Mouse (Mus musculus) lung, postnatal 10 days (tissue): ENCODE data around the gene Shisa6.

Experiments
- DNase-seq: peaks from one replicate; pipeline ENCODE4 v3.0.0; 2021

Shisa6 gene

DNA sequence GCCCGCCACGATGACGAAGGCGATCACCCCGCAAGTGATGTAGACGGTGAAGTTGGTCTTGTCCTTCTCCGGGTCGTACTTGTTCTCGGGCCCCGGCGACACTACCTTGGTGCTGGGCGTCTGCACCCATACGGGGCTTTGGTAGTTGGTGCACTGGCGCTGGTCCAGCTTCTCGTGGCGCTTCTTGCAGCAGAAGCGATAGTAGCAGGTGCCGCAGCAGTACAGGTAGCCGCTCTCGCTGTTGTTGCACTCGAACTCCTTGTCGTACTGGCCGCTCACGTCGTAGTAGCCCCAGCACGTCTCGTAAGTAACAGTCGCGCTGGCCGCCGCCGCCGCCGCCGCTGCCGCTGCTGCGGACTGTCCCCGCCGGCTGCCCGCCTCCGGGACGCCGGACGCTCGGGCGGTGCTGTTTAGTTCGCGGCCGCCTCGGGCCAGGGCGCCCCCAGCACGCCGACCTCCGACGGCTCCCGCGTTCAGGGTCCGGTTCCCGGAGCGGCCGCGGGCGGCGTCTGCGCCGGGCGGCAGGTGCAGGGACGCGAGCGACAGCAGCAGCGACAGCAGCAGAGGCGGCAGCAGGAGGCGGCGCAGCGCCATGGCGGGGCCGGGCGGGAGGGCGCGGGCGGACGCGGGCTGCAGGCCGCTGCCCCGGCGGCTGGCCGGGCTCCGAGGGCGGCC is at the start of gene Shisa6:
TSS of gene Shisa6 (minus strand) at position 594 of the 675 bp plus-strand sequence.
- DNase-seq: no peak

GRCm38 (mm10) chr11:66573888-66574287 is 48.1 kb upstream of the Shisa6 start:
- no peak for DNase-seq

DNA sequence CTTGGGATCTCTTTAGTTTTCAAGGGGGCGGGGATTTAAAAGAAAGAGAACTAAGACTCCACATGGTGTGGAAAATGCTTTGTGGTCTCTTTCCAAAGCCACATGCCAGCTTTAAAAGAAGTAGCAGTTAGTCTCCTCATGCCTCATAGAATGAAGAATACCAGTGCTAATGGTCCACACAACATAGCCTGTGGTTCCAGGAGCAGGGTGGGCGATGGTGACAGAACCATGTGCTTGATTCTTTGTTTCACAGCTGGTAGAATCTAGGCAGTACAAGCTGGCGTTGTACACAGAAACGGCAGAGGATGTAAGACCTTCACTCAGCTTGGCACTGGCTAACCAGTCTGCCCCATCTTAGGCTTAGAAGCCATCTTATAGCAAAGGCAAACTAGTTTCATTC is 43.3 kb upstream of the Shisa6 start:
- DNase-seq: no peak

GRCm38 (mm10) chr11:66568386-66568791 is 42.6 kb upstream of the Shisa6 start:
- DNase-seq: no peak

- no peak for DNase-seq
Observed at GRCm38 (mm10) chr11:66567382-66567781, 41.6 kb upstream of the Shisa6 start.

GRCm38 (mm10) chr11:66562274-66562673 is 36.5 kb upstream of the Shisa6 start:
- DNase-seq: no peak

DNA sequence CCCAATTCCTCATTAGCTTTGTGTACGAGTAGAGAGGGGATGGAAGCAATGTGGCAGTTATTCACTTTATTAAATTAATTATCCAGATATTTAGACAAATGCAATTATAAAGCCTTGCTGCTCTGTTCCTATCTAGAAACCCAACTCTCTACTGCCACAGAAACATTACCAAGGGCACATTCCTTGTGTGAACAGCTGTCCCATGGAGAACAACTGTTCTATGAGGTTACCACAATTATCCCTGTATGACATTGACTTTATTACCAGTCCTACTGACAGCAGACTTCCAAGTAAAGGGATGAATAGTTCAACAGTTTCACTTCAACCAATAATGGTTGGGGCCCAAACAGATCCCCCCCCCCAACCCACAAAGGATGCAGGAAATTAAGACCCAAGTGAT is 12.1 kb upstream of the Shisa6 start:
- no peak for DNase-seq

DNA sequence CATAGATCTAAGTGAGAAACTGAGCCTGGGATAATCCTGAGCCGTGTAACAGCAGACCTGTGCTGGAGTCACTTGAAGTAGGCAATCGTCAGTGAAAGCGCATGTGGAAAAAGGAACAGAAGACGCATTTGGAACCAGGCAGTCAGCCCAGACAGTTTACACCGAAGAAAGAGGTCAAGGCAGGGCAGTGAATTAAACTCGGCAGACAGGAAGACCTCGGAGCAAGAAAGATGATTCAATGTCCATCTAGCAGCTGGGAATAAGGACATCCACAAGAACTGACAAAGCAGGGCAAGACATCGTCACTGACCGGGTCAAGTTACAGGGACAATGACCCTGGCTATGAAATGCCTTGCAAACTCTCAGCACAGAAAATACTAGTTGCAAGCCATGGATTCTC is 10.1 kb upstream of the Shisa6 start:
- DNase-seq: no peak

DNA sequence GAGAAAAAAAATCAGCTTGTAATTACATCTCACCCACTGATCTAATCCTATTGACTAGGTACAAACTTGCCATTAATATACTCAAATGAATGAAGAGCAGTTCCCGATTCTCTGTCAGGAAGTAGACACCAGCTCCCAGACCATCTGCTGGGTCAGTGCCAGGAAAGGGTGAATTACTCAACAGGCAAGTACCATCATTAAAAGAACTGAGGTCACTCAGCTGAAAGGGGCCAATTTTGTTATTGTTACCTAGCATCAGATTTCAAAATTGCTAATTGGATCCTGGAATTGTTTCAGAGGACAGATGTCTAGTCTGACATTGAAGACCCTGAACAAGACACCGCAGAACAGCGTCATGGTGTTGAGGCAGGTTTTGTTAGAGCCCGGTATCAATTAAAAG is 9.4 kb upstream of the Shisa6 start:
- DNase-seq: no peak

GRCm38 (mm10) chr11:66534291-66534690 is 8.5 kb upstream of the Shisa6 start:
- no peak for DNase-seq

DNA sequence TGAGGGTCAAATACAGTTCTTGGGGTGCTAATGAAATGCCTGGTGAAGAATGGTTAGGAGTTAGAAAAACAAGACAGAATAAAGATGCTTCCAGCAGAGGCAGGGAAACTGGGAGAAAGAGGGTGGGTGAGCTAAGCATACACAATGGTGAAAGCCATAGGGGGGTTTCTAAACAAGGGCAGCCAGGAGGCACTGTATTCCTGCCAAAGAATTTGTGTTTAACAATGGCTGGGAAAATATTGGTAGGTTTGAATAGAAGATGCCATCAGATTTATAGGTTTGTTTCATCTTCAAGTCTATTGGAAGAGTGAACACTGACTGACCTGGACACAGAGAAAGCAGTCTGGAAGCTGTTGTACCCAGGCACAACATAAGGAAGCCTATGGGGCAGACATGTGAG is 2.4 kb upstream of the Shisa6 start:
- DNase-seq: no peak

- DNase-seq: no peak
Observed at GRCm38 (mm10) chr11:66527343-66527742, 1.6 kb upstream of the Shisa6 start.

DNA sequence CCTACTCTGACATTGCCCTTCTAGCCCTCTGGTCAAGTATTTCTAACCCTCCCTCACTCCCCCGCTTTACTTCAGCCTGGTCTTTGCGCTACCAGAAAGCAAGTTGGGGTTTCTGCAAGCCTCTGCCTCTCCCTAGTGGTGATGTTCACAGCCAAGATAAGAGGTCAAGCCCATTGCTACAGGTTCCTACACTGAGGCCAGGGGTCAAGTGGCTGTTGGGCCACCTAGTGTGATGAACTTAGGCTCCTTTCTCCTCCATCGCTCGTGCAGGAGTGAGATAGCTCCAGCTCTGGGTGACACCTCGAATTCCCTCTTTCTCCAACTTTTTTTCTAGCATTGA is 1.2 kb upstream of the Shisa6 start:
- DNase-seq: peak; percentile 16

DNA sequence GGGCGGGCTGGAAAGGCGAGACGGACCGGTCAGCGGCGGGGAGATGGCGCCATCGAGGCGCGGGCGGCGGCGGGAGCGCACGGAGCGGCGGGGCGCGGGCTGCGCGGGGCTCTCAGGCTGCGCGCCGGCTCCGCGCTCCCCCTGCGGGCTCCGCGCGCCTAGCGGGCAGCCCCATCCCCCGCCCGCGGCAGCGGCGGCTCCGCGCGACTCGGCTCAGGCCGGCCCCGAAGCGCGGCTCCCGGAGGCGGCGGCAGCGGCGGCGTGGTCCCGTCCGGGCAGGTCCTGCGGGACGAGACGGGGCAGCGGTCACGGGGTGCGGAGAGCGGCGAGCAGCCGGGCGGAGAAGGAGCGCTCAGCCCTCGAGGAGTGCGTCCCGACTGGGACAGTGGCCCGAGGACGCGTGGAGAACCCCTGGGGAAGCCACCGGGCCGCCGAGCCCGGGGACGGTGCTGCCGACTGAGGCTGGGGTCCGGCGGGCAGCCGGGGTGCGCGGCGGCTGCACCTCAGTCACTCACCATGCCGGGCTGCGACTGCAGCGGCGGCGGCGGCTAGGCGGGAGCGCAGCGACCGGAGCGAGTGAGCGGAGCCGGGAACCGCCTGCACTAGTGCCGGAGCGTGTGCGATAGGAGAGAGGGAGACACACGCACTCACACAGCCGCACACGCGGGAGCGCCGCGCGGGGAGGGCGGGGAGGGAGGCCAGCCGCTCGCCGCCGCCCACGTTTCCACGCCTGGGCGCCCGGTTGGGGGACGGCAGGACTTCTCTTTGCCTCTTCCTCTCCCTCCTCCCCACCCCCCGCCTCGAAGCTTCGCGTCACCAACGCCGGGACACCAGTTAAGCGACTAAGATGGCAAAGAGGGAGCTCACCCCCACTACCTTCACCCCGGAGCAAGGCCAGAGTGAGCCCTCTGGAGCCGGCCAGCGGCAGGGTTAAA is 549 bp upstream of the Shisa6 start:
- peak; percentile 17 for DNase-seq

DNA sequence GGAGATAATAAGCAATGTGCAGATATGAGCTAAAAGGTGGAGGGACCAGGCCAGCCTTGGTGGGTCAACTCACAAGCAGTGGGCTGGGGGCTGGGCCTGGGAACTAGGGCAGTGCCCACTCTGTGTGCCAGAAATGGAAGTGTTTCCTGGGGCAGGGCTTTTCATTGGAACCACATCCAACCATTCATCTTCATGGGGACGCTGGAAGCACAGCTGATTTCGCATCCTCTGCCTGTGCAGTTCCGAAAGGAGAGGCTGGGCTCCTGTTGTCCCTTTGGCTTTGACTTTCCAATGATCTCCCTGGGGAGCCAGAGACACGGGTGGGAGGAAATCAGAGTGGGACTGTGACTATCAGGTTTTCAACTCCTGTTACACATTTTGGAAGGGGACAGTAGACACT is 1.5 kb downstream of the Shisa6 start:
- DNase-seq: no peak

GRCm38 (mm10) chr11:66522376-66522775 is 3.4 kb downstream of the Shisa6 start:
- no peak for DNase-seq

- no peak for DNase-seq
Observed at GRCm38 (mm10) chr11:66519386-66519785, 6.4 kb downstream of the Shisa6 start.

- no peak for DNase-seq
Observed at GRCm38 (mm10) chr11:66514346-66514745, 11.4 kb downstream of the Shisa6 start.

DNA sequence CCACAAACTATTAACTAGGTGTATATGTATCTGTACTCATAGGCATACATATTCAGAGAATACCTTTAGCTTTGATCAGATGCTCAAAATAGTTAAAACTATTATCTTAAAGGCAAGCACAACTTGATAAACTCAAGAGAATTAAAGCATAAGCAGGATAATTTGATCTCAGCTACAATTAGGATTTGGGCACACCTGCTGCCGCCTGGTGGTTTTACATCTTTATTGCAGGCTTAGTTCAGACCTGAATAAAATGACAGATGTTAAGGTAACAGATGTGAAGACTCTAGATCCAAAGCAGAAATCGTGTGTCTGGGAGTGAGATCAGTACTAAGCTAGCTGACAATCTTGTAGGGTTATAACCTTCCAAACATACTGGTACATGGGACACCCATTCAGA is 24.8 kb downstream of the Shisa6 start:
- DNase-seq: no peak

DNA sequence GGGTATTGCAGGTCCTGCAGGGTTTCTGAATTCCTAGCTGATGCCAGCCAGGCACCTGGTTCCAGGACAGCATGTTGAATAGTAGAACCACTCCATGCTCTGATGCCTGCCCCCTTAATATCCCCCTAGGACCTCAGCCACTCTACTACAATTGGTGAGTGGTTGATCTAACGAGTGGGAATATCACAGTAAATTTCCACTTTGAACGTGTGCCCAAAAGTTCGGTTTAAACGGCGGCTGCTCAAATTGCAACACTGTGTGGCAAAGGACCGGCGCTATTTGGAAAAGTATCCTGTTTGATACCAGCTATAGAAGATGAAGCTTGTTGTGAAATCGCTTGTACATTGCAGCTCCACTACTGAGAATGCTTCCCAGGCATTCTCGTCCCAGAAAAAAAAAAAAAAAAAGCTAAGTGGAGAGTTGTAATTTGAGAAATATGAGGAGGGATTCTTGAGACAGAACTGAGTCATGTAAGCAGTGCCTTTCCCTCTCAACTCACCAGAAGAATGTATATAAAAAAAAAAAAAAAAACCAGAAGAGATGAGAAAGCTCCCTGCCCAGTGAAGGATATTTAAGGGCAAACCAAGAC is 26.8 kb downstream of the Shisa6 start:
- no peak for DNase-seq

- DNase-seq: no peak
Observed at GRCm38 (mm10) chr11:66496235-66496634, 29.5 kb downstream of the Shisa6 start.

DNA sequence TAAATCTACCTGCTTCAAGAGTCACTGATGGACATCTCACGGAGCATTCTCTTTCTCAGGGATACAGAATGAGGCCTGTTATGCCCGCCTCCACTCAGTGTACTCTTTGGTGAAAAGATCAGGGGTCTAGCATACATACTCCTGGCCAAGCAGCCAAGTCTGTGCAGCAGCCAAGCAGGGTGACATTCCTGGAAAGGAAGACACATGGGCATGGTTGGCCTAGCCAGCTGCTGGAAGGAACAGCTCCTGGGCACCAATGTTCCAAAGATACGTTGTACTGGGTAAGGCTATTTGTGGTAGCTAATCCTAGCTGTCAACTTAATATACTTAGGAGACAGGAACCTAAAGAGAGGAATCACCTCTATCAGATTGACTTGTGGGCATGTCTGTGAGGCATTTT is 31.4 kb downstream of the Shisa6 start:
- DNase-seq: no peak

- DNase-seq: peak; percentile 54
Observed at GRCm38 (mm10) chr11:66487765-66488164, 38.0 kb downstream of the Shisa6 start.

DNA sequence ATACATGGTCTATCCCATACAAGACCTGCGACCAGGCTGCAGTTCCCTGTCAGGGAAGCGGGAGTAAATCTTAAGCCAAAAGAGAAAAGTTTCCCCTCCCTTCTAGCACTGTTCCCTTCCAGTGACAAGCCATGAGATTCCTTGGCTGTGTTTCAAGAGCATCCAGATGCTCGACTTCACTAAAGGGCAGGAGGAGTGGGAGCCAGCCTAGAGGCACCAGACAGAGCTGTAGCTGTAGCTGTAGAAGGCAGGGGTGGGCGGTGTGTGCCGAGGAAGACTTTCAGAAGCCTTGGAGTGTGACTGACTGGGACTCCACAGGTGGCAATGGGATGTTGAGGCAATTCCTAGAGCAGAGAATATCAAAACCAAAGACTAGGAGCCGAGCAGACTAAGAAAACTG is 43.3 kb downstream of the Shisa6 start:
- DNase-seq: peak; percentile 45
